Mouse (Mus musculus): ENCODE measurements around the gene Actr3b.
"Not testable (repeated sequence)": the region's sequence is repeated elsewhere in the genome, so short reads cannot be mapped to it uniquely, and the experiment has no call there.

Actr3b gene

DNA sequence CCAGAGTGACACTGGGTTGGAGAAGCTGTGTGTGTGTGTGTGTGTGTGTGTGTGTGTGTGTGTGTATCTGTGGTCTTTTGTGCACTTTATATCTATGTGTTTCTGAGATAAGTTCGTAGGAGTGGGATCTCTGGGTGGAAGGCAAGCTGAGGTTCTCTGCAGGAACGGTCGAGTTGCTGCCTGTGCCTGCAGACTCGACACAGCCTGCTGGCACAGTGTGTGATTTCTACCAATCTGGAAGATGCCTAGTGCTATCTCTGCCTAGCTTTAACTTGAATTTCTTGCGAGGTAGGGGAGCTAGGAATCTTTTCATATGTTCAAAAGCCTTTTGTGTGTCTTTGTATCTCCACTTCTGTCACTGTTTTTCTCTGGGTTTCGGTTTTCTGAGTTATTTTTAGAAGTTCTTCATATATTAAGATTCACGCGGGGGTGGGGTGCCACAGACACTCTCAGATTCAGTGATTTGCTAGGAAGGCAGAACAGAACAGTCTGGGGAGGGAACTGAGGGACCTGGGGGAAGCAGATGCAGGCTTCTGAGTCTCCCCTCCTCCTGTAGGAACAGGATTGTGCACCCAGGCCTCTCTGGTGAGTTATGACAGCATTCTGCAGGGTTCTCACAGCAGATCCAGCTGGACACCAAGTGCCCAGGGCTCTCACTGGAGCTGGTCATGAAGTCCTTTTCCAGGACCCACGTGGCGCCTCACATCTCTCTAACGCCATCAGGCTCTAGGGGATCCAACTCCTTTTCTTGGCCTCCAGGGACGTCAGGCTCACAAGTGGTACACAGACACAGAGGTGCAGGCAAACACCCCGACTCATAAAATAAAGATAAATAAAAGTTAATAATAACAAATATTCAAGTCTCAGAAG, 14.4 kb downstream of the Actr3b start:
- DNase-seq (ENCODE audit: low spot score): no peak

DNA sequence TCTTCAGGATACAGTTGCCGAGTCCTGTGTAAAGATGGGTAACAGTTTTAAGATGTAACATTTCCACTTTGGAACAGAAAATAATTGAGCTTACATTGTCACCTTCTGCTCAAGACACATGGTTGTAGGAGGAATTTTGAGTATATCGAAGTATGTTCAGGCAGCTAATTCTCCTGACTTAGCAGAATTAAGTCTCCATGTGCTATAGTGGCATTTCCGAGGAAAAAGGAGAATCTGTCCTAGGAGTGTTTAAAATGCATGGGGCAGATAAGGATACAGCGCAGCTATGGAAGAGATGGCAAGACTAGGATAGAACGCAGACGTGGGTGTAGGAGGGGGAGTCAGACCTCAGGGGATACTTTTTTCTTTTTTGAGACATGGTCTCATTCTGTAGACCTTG, 31.8 kb downstream of the Actr3b start:
- no peak for DNase-seq (ENCODE audit: low spot score)

DNA sequence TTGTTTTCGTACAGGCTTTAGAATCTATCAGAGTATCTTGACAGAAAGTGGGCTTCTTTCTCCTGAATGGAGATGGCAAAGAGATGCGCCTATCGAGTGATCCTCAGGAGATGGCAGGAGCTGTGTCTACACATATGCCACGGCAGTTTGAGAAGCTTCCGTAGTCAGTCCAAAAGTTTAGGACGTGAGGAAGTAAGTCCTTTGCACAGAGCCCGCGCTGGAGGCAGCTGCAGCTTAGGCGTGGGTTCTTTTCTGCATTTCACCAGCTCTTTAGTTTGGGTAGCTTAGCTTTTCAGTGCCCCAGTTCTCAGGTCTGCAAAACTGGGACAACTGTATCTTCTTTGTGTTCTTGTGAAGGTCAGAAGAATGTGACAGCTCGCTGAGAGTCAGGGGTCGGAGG, 38.0 kb downstream of the Actr3b start:
- DNase-seq (ENCODE audit: low spot score): no peak

DNA sequence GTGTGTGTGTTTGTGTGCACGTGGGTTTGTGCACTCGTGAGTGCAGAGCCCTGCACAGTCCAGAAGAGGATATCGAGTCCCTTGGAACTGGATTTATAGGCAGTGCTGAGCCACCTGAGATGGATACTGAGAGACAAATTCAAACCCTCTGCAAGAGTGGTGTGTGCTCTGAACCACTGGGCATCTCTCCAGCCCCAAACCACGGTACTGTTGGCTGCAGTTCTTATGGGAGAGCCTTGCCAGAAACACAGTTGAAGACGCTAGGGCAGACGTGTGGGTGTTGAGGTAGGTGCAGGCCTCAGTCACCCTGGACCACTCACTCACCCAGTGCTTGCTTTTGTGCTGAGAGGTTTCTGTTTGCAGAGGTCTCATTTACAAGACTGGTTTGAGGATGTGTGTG, 41.1 kb downstream of the Actr3b start:
- DNase-seq (ENCODE audit: low spot score): no peak

DNA sequence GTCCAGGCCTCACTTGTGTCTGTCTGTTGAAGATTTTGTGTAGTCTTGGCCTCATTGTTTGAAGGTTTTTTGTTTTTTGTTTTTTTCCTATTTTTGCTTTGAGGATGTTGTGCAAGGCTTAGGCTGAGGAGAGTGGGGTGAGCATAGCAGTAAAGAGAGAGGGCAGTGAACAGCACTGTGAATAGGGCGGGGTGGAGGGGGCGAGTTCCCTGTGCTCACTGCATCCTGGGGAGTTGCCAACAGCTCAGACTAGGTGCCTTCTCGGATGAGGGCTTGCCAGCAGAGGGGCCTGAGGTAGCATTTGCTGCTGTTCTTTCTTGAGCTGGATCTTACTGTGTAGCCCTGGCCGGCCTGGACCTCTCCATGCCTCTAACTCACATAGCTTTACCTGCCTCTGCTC, 41.9 kb downstream of the Actr3b start:
- DNase-seq (ENCODE audit: low spot score): no peak

DNA sequence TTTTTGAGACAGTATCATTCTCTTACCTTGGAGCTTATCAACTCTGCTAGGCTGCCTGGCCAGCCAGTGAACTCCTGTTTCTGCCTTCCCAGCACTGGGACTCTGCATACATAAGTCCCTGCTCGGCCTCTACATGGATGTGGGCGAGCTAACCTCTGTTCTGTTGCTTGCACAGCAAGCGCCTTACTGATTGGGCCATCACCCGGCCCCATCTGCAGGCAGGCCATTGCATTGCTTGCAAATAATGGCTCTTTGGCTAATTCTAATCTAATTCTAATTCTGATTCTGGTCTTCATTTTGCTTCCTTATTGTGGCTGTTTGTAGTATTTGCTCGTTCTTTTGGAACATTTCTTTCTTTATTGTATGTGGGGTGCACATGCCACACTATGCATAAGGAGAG, 44.8 kb downstream of the Actr3b start:
- no peak for DNase-seq (ENCODE audit: low spot score)

DNA sequence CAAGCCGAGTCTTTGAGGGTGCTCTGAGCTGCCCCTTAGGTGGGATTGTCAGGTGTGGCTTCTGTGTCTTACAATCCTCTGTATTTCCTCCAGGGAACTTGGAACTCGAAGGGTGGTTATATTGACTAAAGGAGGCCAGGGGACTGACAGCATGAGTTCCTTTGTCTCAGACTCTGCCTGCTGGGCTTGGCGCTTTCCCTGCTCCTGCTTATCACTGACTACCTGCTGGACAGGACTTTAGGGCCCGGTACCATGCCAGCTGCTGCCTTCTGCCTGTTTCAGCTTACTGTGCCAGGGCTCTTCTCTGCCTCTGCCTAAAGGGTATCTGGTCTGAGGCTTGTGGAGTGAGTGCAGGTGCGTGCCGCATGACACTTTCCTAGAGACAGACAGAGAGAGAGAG, 53.1 kb downstream of the Actr3b start:
- no peak for DNase-seq (ENCODE audit: low spot score)

DNA sequence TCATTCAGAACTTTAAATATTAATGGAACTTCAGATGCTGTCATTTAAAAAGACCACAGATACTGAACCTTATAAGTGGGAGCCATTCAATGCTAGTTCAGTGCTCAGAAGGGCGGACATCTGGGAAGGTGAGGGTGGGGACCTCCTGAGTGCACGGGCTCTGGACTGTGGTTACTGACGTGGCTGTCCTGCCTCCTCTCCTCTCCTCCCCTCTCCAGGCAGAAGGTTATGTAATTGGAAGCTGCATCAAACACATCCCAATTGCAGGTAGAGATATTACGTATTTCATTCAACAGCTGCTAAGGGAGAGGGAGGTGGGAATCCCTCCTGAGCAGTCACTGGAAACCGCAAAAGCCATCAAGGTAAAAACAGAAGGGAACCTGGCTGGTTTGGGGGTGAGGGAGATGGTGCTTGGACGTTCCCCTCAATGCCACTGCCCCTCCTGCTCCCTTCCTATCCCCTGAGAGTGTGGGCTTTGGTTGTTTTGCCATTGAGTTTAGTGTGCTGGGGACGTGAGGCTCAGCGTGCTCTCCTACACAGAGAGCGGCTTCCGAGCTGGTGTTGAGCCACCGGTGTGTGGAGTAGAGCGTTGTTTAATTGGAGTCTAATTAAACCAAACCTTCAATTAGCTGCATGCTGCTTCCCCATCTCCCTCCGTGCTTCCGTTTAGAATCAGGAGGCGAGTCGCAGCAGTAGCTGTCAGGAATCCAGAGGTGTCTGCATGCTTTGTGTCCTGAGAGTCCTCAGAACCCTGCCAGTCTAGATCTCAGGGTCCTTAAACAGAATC, 69.7 kb downstream of the Actr3b start:
- DNase-seq (ENCODE audit: low spot score): no peak

DNA sequence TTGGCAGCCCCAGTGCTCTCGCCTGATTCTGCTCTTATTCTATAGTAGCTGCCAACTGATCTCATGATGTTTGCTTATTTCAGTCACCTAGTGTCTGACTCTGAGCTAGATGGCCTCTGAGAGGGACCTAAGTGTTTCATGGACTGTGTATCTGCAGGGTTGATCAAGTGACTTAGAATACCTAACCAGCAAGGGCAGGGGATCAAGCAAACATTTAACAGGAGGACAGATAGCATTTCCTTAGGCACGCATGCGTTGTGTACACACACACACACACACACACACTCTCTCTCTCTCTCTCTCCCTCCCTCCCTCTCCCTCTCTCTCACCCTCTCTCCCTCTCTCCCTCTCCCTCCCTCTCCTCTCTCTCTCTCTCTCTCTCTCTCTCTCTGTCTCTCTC, 71.0 kb downstream of the Actr3b start:
- DNase-seq (ENCODE audit: low spot score): no peak

DNA sequence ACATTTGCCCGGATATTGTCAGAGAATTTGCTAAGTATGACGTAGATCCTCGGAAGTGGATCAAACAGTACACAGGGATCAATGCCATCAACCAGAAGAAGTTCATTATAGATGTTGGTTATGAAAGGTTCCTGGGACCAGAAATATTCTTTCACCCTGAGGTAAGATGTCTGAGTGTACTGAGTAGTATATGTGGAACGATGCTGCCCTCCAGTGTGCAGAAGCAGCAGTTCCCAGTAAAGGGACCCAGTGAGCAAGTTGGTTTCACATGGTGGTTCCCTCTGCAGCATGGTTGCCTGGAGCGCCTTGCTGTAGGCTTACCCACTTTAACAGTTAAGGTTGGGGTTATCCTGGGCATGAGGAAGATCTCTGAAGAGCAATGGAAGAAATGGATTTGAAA, 71.8 kb downstream of the Actr3b start:
- DNase-seq (ENCODE audit: low spot score): no peak

DNA sequence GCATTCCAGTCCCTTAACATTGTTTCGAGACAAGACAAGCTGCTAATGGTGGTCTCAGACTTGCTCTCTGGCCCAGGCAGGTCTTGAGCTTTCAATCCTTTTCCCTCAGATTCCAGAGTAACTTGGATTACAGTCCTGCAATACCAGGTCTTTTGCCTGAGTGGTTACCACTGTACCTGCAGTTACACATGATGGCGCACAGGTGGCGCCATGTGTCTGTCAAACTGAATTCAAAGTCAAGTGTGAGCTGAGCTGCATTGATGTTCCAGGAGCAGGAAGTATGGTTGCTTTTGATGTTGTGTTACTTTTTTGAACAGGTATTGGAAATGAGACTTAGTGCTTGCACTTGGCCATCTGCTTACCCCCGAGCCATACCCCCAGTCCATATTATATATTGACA, 79.6 kb downstream of the Actr3b start:
- no peak for DNase-seq (ENCODE audit: low spot score)

DNA sequence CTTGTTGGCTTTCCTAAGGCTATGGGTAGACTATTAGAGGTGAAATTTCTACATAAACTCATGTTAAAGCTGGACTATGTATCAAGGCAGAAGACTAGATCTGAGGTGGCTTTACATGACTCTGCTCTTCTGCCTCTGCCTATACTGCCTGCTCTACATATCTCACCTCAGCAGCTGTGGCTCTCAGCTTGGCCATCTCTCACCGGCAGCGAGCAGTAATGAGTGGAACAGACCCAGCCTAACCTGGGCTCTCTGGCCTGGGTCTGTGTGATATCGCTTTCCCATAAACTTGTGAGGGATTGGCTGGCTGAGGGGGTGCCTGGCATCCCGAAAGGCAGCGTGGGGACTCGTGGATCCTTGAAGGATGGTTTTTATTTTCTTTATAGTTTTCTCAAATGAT, 86.8 kb downstream of the Actr3b start:
- DNase-seq (ENCODE audit: low spot score): no peak

DNA sequence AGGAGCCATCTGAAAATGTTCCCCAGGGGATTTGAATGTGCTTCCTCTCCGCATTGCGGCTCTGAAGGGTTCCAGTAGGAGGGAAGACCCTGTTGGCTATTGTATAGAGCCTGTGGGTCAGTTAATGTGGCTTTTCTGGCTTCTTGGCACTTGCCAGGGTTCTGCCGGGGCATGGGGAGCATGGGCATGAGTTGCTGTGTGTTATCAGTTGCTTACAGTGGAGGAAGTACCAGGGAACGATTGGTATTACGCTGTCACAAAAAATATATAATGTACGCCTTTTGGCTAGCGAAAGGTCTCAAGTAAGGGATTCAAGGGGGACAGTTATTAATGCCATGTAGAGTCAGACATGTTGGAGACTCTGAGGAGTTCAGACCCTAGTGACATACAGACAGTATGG, 87.4 kb downstream of the Actr3b start:
- DNase-seq (ENCODE audit: low spot score): no peak

DNA sequence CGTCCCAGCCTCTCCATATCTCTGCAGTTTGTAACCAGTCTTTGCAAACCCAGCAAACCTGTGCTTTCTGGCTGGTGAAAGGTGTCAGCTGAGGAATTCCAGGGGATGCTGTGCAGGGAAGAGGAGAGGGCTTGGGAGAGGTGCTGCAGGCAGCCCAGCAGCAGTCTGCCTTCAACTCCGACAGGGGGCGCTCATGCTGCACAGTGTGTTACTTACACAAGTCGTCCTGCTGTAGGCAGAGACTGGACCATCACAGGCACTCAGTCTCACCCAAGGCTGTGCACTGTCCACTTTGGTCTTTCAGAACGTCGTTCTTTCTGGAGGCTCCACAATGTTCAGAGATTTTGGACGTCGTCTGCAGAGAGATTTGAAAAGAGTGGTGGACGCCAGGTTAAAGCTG, 88.3 kb downstream of the Actr3b start:
- no peak for DNase-seq (ENCODE audit: low spot score)

DNA sequence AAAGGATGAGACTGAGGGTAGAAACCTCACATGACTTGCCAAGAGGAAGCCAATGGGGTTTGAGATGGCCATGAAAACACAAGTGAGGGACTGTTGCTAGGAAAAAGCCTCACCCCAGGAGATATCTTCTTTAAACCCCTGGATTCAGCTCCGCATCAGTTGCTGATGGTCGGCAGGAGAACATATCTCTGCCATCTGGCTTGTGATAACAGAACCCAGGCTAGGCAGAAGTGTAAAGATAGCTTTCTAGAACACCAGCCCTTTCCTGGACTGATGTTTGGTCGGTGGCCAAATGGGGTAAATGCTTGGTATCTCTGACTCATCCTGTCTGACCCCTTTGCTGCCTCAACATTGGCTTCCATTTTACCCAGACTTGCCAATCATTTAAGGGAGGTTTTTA, 106.4 kb downstream of the Actr3b start:
- DNase-seq (ENCODE audit: low spot score): no peak

DNA sequence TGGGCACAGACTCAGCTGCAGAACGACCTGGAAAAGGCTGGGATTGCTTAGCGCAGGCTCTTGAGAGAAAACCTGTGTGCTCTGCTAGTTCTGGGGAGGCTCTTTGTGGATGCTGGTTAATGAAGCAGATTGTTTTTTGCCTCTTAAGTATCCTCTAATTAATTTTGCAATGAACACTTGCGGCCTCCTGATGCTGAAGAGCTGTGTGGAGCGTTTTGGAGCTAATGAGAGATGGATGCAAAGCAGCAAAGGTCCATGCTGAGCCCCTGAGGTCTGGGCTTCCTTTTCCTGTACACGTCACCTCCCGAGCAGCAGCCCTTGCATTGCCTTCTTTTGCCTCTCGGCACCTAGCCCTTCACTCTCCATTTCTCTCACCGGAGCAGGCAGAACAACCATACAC, 110.1 kb downstream of the Actr3b start:
- no peak for DNase-seq (ENCODE audit: low spot score)

DNA sequence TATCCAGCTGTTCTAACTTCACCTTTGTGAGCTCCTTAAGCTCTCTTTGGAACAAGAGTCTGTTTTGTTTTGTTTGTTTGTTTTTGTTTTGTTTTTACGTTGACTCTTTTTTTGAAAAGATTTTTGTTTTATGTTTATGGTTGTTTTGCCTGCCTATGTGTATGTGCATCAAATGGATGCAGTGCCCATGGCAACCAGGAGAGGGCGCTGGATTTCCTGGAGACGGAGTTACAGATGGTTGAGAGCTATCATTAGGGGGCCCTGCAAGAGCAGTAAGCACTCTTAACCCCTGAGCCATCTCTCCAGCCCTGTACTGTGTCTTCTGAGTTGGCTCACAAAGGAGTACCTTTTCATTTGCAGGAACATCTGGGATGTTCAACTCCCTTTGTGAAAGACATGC, 110.8 kb downstream of the Actr3b start:
- no peak for DNase-seq (ENCODE audit: low spot score)

DNA sequence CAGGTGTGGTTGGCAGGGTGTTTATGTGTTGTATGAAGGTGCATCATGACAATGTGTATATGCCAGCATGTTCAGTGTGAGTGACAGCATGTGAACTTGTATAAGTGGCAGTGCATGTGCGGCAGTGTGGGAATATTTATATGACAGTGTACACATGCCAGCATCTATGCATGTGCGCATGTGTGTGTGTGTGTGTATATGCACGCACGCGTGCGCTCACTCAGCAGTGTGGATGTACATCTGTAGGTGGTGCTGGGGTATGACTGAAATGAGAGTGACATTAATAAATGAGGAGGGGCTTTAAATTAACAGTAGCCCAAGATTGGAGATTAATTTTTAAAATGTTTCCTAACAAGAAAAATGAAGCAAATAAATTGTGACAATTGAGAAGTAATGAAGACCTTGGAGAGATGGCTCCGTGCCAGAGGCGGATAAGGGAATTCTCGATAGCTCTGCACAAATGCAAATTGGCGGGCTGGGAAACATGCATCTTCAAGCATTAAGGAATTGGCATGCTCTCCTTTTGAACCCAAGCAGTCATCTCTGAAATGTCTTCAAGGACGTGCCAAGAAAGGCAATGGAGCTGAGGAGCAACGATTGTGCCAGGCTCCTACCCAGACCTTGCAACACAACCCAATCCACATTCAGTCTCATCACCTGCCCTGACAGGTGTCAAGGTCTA, 111.7 kb downstream of the Actr3b start:
- no peak for DNase-seq (ENCODE audit: low spot score)

DNA sequence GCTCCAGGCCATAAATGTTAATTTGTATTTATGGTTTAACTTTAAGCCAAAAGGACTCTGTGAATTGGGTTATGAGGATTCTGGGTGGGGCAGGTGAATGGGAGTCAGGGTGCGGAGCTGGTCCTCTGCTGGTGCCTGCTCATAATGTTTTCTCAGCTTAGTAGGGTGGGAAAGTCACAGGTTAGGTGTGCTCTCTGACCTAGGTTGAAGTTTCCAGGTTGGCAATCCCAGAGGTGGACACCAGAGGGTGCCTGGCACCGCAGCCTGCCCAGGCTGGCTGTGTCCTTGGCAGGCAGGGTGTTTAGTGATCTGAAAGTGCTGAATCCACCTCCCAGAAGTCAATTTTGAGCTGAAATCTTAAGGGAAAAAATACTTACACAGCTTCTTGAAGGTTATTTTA, 113.2 kb downstream of the Actr3b start:
- DNase-seq (ENCODE audit: low spot score): no peak

DNA sequence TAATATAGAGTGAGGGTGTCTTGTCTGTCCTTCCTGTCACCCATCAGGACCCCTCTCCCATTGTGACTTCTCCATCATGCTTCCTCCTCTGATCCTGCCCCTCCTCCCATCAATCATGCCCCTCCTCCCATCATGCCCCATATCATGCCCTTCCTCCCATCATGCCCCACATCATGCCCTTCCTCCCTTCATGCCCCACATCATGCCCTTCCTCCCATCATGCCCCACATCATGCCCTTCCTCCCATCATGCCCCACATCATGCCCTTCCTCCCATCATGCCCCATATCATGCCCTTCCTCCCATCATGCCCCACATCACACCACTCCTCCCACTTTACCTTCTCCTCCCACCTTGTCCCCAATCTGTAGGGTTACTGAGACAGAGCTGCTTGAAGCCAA, 116.1 kb downstream of the Actr3b start:
- not testable (repeated sequence) for DNase-seq (ENCODE audit: low spot score)

DNA sequence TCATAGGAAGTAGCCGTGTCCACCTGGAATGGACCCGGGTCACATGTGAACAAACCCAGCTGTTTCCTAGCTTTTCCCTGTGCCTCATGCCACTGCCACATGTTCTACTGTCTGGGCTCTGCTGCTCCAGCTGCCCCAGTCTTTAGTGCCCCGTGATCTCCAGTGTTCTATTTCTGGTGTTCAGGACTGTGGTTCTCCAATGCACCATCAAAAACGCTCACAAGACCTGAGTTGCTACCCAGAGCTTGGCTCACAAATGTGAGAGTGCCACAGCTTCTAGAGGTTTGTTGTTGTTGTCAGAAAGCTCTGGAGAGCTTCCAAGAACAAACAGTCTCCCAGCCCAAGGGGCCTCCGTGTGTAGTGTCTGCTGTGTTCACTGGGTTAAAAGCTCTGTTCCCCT, 117.5 kb downstream of the Actr3b start:
- DNase-seq (ENCODE audit: low spot score): no peak

DNA sequence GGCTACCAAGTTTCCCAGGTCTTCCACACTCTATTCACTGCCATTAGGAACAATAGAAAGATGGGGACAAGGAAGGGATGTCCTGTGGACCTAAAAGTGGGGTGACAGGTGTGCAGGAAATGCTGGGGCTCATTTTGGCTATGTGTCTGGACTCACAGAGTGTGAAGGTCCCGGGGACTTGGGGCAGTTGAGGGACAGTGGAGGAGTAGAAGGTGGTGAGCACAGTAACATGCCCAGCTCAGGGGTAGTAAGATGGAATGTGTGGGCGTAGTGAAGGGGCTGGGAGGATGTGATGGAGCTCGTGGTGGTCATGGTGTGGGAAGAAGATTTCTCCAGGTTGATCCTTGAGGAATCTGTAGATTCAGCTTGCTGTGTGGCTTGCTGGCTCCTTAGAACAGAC, 118.2 kb downstream of the Actr3b start:
- no peak for DNase-seq (ENCODE audit: low spot score)

DNA sequence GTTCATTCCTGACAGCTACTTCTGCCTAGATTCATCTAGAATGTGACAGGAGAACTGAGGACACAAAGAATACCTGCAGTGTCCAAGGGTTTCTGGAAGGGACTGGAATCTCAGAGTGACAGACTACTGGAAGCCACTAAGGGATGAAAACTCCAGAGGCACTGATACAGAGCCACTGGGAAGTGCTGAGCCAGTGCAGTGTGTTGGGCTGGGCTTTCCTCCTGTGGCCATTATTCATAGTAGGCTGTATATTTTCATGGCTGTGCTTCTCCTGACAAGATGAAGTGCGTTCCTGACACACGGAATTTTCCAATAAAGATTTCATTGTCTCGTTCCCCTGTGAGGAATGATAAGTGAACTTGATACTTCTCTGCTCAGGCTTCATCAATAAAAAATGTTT, 126.9 kb downstream of the Actr3b start:
- DNase-seq (ENCODE audit: low spot score): no peak

Measured in ovary, postnatal 10 days (tissue).